Mouse (Mus musculus): ENCODE measurements at regions not wholly inside any gene's neighbourhood (a gene's known extent, or its start where the extent isn't known, plus 50 kb on each side); places are given as distances from the start of the nearest gene placed in this dataset.

DNA sequence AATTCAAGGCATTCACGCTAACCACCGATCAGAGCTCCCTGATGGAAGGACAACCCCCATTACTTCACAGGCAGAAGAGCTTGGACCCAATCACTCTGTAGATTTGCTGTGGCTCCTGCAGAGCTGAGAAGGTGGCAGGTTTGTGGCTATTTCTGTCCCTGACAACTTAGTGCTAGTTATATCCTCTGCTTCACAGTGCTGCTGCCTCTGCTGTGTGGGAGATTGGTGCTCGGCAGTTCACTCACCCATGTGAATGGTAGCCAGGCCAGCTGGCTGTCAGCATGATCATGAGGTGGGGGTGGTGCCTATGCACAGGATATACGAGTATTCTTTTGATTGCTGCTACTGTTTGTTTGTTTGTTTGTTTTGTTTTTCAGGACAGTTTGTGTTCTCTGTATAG lies 113.9 kb downstream of the Gm10131 start:
- Histone ChIP-seq H3K27me3 (ENCODE audit: control insufficient read depth, insufficient read depth, low read length) (no peaks in the 10 kb centered on the region), H3K4me1 (ENCODE audit: control insufficient read depth, insufficient read depth, low read length) (no peaks in the 10 kb centered on the region; the same call in 1 of the 2 replicates), H3K27ac (ENCODE audit: insufficient read depth, low read length) (no peak overlapping the region), H3K4me3 (replicated peaks; ENCODE audit: insufficient read depth, low read depth, low read length) (no peak overlapping the region)
- TF ChIP-seq CTCF (IDR thresholded peaks at IDR 0.05; ENCODE audit: borderline replicate concordance, insufficient read depth, low read depth, low read length) (no peak), POLR2A (IDR thresholded peaks at IDR 0.05; ENCODE audit: borderline replicate concordance, insufficient read depth, low read length) (no peak)
- WGBS = 36% methylated on average over 4 of the region's 4 CpGs
- no peak for DNase-seq

DNA sequence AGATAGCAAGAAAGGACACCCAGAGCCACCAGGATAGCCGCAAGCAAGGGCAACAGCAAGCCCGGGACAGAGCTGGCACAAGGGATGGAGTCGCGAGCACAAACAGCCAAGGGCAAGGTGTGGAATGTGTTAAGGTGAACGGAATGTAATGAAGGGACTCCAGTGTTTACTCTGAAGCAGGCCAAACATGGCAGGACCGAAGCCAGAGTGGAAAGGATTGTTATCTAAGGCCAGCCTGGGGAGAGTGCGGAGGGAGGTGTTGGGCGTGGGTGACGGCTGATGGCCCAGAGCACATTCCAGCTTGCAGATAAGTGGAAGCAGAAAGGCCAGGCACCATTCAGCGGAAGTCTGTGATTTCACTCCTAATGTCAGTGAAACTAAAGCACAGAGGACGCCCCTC lies 118.6 kb downstream of the Gm10131 start:
- TF ChIP-seq POLR2A (IDR thresholded peaks at IDR 0.05; ENCODE audit: borderline replicate concordance, insufficient read depth, low read length) (no peak), CTCF (IDR thresholded peaks at IDR 0.05; ENCODE audit: borderline replicate concordance, insufficient read depth, low read depth, low read length) (no peak)
- Histone ChIP-seq H3K4me3 (replicated peaks; ENCODE audit: insufficient read depth, low read depth, low read length) (no peak overlapping the region), H3K27ac (ENCODE audit: insufficient read depth, low read length) (no peak overlapping the region), H3K27me3 (ENCODE audit: control insufficient read depth, insufficient read depth, low read length) (no peaks in the 10 kb centered on the region), H3K4me1 (ENCODE audit: control insufficient read depth, insufficient read depth, low read length) (no peaks in the 10 kb centered on the region; the same call in 1 of the 2 replicates)
- 83% methylated on average over 11 of the region's 11 CpGs for WGBS
- no peak for DNase-seq

DNA sequence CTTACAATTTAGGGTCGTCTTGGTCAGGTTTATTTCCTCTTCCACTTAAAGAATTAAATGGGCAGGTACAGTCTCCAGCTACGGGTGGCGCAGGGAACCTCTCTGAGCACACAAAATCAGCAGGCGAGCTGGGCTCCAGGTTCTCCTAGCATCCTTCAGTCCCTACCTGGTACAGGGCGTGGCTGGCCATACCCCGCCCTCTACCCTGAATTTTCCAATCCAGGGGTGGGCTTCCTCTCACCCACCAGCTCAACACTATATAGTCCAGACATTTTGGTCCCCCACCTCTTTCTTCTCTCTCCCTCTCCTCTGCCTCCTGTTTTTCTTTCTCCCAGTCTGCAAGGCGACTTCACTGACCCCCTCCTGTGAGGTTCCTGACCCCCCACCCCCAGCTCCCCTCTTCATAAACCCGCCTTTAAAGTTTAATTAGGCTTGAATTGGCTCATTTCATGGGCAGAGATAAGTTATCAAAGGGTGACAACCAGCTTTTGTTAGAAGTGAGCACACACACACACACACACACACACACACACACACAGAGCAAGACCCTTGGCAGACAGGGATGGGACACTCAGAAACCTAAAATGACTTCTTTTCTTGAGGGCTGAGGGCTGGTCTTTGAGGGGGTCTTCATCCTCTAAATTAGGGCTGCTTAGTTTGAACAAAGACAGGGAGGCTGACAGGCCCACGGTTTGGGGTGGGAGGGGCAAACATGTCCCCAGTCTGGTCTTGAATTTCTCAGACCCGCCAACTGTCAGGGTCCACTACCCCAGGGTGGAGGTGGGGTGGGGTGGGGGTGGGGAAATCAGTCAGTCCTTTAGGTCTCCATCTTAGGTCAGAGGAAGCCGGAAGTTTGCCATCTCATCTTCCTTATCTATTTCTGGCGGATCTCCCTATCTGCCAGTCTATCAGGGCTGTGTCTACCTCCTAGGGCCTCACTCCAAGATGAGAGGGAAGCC lies 119.3 kb downstream of the Gm10131 start:
- TF ChIP-seq CTCF (IDR thresholded peaks at IDR 0.05; ENCODE audit: borderline replicate concordance, insufficient read depth, low read depth, low read length) (no peak), POLR2A (IDR thresholded peaks at IDR 0.05; ENCODE audit: borderline replicate concordance, insufficient read depth, low read length) (no peak)
- no peak overlapping the region for H3K4me3 ChIP-seq (replicated peaks; ENCODE audit: insufficient read depth, low read depth, low read length)

DNA sequence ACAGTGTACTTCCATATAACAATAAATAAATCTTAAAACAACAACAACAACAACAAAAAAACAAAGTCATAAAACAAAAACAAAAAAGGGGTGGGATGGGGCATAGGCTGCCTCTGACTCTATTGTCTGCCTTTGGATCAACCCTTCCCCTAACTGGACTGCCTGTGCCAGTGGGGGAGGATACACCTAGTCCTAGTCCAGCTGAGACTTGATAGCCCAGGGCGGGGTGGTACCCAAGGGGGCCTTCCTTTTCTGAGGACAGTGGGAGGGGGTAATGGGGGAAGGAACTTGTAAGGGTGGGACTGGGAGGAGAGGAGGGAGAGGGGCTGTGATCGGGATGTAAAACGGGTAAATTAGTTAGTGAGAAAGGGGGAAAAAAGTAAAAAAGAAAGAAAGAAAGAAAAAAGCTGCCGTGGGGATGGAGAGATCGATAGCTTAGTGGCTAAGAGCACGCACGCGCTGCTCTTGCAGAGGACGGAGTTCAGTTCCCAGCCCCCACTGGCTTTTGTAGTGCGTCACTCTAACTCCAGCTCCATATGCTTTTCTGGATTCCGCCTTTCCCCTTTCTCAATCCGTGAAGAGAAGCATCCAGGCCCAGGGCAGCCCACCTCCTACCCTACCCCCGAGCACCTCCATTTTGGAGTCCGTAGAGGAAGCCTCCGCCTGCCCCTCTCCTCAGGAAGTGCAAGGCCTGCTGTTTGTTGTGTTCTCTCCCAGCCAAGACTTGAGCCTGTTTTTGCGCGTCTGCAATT lies 120.2 kb downstream of the Gm10131 start:
- Histone ChIP-seq H3K4me1 (ENCODE audit: control insufficient read depth, insufficient read depth, low read length) (no peaks in the 10 kb centered on the region), H3K27me3 (ENCODE audit: control insufficient read depth, insufficient read depth, low read length) (no peaks in the 10 kb centered on the region), H3K27ac (ENCODE audit: insufficient read depth, low read length) (no peak overlapping the region), H3K4me3 (replicated peaks; ENCODE audit: insufficient read depth, low read depth, low read length) (no peak overlapping the region)
- no peak for DNase-seq
- TF ChIP-seq CTCF (IDR thresholded peaks at IDR 0.05; ENCODE audit: borderline replicate concordance, insufficient read depth, low read depth, low read length) (no peak), POLR2A (IDR thresholded peaks at IDR 0.05; ENCODE audit: borderline replicate concordance, insufficient read depth, low read length) (no peak)
- WGBS = 35% methylated on average over 17 of the region's 17 CpGs

More for the DNA sequence above, 119.3 kb downstream of the Gm10131 start:
- WGBS = 63% methylated on average over 12 of the region's 12 CpGs
- H3K27me3 ChIP-seq (ENCODE audit: control insufficient read depth, insufficient read depth, low read length) = no peaks in the 10 kb centered on the region
- DNase-seq = no peak
- H3K27ac ChIP-seq (ENCODE audit: insufficient read depth, low read length) = no peak overlapping the region
- no peaks in the 10 kb centered on the region for H3K4me1 ChIP-seq (ENCODE audit: control insufficient read depth, insufficient read depth, low read length)

DNA sequence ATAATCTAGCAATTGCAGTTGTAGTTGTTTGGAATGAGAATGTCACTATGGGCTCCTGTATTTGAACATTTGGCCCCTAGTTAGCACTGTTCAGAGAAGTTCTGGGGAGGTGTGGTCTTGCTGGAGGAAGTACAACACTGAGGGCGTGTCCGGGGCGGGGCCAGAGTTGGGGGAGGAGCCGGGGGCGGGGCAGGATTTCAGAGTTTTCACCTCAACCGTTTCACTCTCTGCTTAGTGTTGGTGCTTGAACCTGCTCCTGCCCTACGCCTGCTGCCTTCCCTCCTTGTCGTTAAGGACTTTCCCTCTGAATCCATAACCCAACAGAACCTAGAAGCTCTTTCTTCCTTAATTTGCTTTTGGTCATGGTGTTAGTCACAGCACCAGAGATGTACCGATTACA lies 121.5 kb downstream of the Gm10131 start:
- 67% methylated on average over 9 of the region's 9 CpGs for WGBS
- Histone ChIP-seq H3K27ac (ENCODE audit: insufficient read depth, low read length) (no peak overlapping the region), H3K27me3 (ENCODE audit: control insufficient read depth, insufficient read depth, low read length) (no peaks in the 10 kb centered on the region), H3K4me3 (replicated peaks; ENCODE audit: insufficient read depth, low read depth, low read length) (no peak overlapping the region), H3K4me1 (ENCODE audit: control insufficient read depth, insufficient read depth, low read length) (no peaks in the 10 kb centered on the region)
- DNase-seq = no peak
- no peak for TF ChIP-seq POLR2A (IDR thresholded peaks at IDR 0.05; ENCODE audit: borderline replicate concordance, insufficient read depth, low read length)
- no peak for TF ChIP-seq CTCF (IDR thresholded peaks at IDR 0.05; ENCODE audit: borderline replicate concordance, insufficient read depth, low read depth, low read length)

DNA sequence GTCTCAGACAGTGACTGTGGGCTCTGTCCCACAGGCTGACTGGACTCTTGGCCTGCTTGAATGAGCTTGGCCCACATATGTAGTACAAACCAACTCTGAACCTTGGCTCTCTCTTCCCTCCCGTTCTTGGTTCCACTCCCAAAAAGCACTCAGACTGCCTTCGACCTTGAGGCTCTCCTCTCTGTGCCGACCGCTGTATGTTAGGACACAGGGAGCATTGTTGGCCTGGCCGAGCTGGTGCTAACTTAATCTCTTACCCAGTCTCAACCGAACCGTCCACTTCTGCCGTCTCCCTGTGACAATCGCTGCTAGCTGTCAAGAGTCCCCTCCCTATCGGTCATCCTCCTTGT lies 123.8 kb downstream of the Gm10131 start:
- H3K27me3 ChIP-seq (ENCODE audit: control insufficient read depth, insufficient read depth, low read length) = no peaks in the 10 kb centered on the region
- H3K4me1 ChIP-seq (ENCODE audit: control insufficient read depth, insufficient read depth, low read length) = no peaks in the 10 kb centered on the region
- no peak overlapping the region for H3K4me3 ChIP-seq (replicated peaks; ENCODE audit: insufficient read depth, low read depth, low read length)
- 78% methylated on average over 10 of the region's 10 CpGs for WGBS
- no peak overlapping the region for H3K27ac ChIP-seq (ENCODE audit: insufficient read depth, low read length)
- TF ChIP-seq CTCF (IDR thresholded peaks at IDR 0.05; ENCODE audit: borderline replicate concordance, insufficient read depth, low read depth, low read length) = no peak
- TF ChIP-seq POLR2A (IDR thresholded peaks at IDR 0.05; ENCODE audit: borderline replicate concordance, insufficient read depth, low read length) = no peak
- DNase-seq = no peak

DNA sequence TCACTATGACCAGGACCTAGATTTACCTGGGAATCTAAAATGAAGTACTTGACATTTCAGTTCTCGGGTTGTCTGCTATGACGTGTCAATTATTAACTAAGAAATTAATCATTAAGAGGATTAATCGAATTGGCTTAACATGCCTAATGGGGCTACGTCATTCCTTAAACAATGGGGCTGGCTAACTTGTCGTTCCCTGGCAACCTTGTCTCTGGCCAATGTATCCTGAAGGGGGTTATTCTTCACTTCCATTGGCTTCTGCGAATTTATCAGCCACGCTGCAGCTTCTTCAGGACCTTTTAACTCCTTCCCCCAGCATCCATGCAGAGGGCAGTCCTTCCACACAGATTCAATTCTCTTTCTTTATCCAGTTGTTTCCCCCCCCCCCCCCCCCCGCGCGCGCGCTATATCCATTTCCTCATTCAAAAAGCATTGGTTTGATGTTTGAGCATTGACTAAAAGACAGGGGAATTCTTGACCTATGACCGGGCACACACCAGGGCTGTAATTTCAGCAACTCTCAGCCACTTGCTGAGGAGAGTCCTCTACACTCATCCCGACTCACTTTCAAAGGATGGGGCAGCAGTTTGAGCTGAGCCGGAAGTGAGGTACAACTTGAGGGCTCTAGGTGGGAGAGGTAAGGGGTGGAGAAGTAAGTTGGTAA lies 124.3 kb downstream of the Gm10131 start:
- DNase-seq = no peak
- H3K4me1 ChIP-seq (ENCODE audit: control insufficient read depth, insufficient read depth, low read length) = no peaks in the 10 kb centered on the region
- TF ChIP-seq POLR2A (IDR thresholded peaks at IDR 0.05; ENCODE audit: borderline replicate concordance, insufficient read depth, low read length) = no peak
- no peak for TF ChIP-seq CTCF (IDR thresholded peaks at IDR 0.05; ENCODE audit: borderline replicate concordance, insufficient read depth, low read depth, low read length)
- no peak overlapping the region for H3K27ac ChIP-seq (ENCODE audit: insufficient read depth, low read length)
- no peaks in the 10 kb centered on the region for H3K27me3 ChIP-seq (ENCODE audit: control insufficient read depth, insufficient read depth, low read length)
- WGBS = 72% methylated on average over 15 of the region's 15 CpGs
- no peak overlapping the region for H3K4me3 ChIP-seq (replicated peaks; ENCODE audit: insufficient read depth, low read depth, low read length)

Measured in cerebellum, adult 2 months (tissue).